Mouse (Mus musculus): Measurements from ENCODE around the gene Prkd3.

- TF ChIP-seq MAX (IDR thresholded peaks at IDR 0.05): no peak
- TF ChIP-seq CTCF (IDR thresholded peaks at IDR 0.05; ENCODE audit: control insufficient read depth, insufficient read depth, insufficient read length): no peak
- no peak for TF ChIP-seq MYOD1 (IDR thresholded peaks at IDR 0.05; ENCODE audit: control insufficient read depth, insufficient read length, low read depth)
- TF ChIP-seq CEBPB (IDR thresholded peaks at IDR 0.05; ENCODE audit: low read depth): no peak
These were observed 8.6 kb upstream of the Prkd3 start for GRCm38 (mm10) chr17:79029226-79029625.

All from C2C12 (cell line).